Comparison of ENCODE assay signal across 21 mouse cellular contexts in the genomic region with DNA sequence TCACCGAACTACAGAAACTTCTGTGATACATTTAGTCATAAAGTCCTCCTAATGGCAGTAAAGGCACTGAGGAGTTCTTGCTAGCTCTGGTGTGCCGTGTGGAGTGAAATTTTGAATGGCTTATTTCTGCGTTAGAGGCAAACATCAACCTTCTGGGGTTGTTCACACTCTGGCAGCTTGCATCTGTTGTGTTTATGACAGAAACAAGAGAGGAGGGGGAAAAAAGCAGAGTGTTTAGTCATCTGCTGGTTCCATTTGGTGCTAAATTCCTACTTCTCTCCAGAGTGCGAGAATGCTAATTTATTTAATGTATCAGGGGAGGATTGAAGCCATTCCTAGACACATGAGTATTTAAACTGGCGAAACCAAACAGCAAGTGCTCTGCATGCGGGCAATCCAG.
DNase-seq lines count a peak whose midpoint lies in the region; ATAC-seq lines count a peak whose summit lies in the region.
"Had no signal": no experiment of that assay in that cellular context is flagged by ENCODE, and none has a peak within 500 bp of the region (broad histone marks: within the 10 kb centered on the region; RNA-seq: fewer than 3 reads in every experiment).

No protein-coding gene starts in this region.

- intact Hi-C loops in left cerebral cortex, postnatal 4 days (cut with DNase I), result no loop called here
- intact Hi-C loops in left cerebral cortex, postnatal 25 days (cut with DNase I), result no loop called here
- intact Hi-C loops in gastrocnemius, postnatal 36 days (cut with DNase I), result no loop called here

- peak; percentile 11 for DNase-seq in left cerebral cortex, adult 11 months (ENCODE audit: low spot score)
- no peak for DNase-seq in left cerebral cortex, postnatal 4 days
- DNase-seq in layer of hippocampus, adult 18-20 months (ENCODE audit: low spot score in 2 of 2), result peak; percentile 69 to 87
- DNase-seq in left cerebral cortex, postnatal 25 days (ENCODE audit: low spot score in 2 of 2), result peak; percentile 36 to 57
- no peak for DNase-seq in gastrocnemius, postnatal 36 days
- DNase-seq in cerebellum, postnatal 14 days, result no peak
- DNase-seq in midbrain, embryonic 10.5 days (ENCODE audit: low spot score), result no peak
- DNase-seq: adrenal gland, postnatal 36 days; cerebellum, adult 9-11 months; heart, adult 18-20 months; kidney, adult 2 months; kidney, postnatal 25 days; thymus, postnatal 14 days had no signal

- no peak overlapping the region for H3K4me3 ChIP-seq in forebrain, embryonic 16.5 days (replicated peaks; ENCODE audit: low read length)
- H3K4me3 ChIP-seq in midbrain, embryonic 10.5 days, result no peak overlapping the region
- H3K4me3 ChIP-seq: embryonic facial prominence, embryonic 15.5 days; heart, embryonic 15.5 days; liver, embryonic 12.5 days; lung, embryonic 15.5 days; midbrain, embryonic 13.5 days had no signal

- H3K27me3 ChIP-seq in forebrain, embryonic 16.5 days (replicated peaks; ENCODE audit: control insufficient read depth, insufficient read depth, low read length), result no peaks in the 10 kb centered on the region
- no peaks in the 10 kb centered on the region for H3K27me3 ChIP-seq in midbrain, embryonic 10.5 days (ENCODE audit: low read depth, poor library complexity, severe bottlenecking)
- H3K27me3 ChIP-seq: embryonic facial prominence, embryonic 15.5 days; heart, embryonic 15.5 days; liver, embryonic 12.5 days; lung, embryonic 15.5 days; midbrain, embryonic 13.5 days had no signal

- no peak overlapping the region for H3K9ac ChIP-seq in forebrain, embryonic 16.5 days (replicated peaks; ENCODE audit: low read depth, low read length)
- H3K9ac ChIP-seq: embryonic facial prominence, embryonic 15.5 days; heart, embryonic 15.5 days; liver, embryonic 12.5 days; lung, embryonic 15.5 days; midbrain, embryonic 13.5 days had no signal

- peak; percentile 93 for ATAC-seq in forebrain, embryonic 16.5 days
- ATAC-seq: liver, embryonic 12.5 days; midbrain, embryonic 13.5 days; Patski had no signal

- peaks cover 9% of the 10 kb centered on the region; the same call in 1 of the 2 replicates for H3K4me1 ChIP-seq in forebrain, embryonic 16.5 days (replicated peaks; ENCODE audit: control insufficient read depth, insufficient read depth, low read length)
- no peaks in the 10 kb centered on the region for H3K4me1 ChIP-seq in midbrain, embryonic 10.5 days
- H3K4me1 ChIP-seq: embryonic facial prominence, embryonic 15.5 days; liver, embryonic 12.5 days; midbrain, embryonic 13.5 days had no signal

- 61% methylated on average over 6 of the region's 6 CpGs for WGBS in forebrain, embryonic 16.5 days
- 91% methylated on average over 6 of the region's 6 CpGs for WGBS in midbrain, embryonic 10.5 days

- peak overlapping the region; percentile 33; the same call in 1 of the 2 replicates for H3K27ac ChIP-seq in forebrain, embryonic 16.5 days (ENCODE audit: low read length)
- no peak overlapping the region for H3K27ac ChIP-seq in midbrain, embryonic 10.5 days (replicated peaks)
- H3K27ac ChIP-seq: embryonic facial prominence, embryonic 15.5 days; heart, embryonic 15.5 days; liver, embryonic 12.5 days; lung, embryonic 15.5 days; macrophage; midbrain, embryonic 13.5 days had no signal

- H3K9me3 ChIP-seq in forebrain, embryonic 16.5 days (ENCODE audit: control insufficient read depth, low read length), result 0 out of 2 replicates have a peak, but pooled peaks cover 2% of the 10 kb centered on the region
- H3K9me3 ChIP-seq in midbrain, embryonic 10.5 days (replicated peaks), result no peaks in the 10 kb centered on the region
- H3K9me3 ChIP-seq: embryonic facial prominence, embryonic 15.5 days; heart, embryonic 15.5 days; lung, embryonic 15.5 days; midbrain, embryonic 13.5 days had no signal

- no peaks in the 10 kb centered on the region for H3K36me3 ChIP-seq in forebrain, embryonic 16.5 days (ENCODE audit: control insufficient read depth, insufficient read depth)
- H3K36me3 ChIP-seq in midbrain, embryonic 10.5 days, result no peaks in the 10 kb centered on the region
- H3K36me3 ChIP-seq: embryonic facial prominence, embryonic 15.5 days; heart, embryonic 15.5 days; liver, embryonic 12.5 days; lung, embryonic 15.5 days; midbrain, embryonic 13.5 days had no signal

- H3K4me2 ChIP-seq in forebrain, embryonic 16.5 days (ENCODE audit: low read length), result no peak overlapping the region
- H3K4me2 ChIP-seq: embryonic facial prominence, embryonic 15.5 days; heart, embryonic 15.5 days; liver, embryonic 12.5 days; lung, embryonic 15.5 days; midbrain, embryonic 13.5 days had no signal

Comparison
In these comparisons a context has a peak if more than half of its experiments do, and no peak if none do; other contexts are left out.
1. DNase-seq: peak in left cerebral cortex, adult 11 months (single experiment), layer of hippocampus, adult 18-20 months (2 of 2) and left cerebral cortex, postnatal 25 days (2 of 2); none in left cerebral cortex, postnatal 4 days (single experiment), gastrocnemius, postnatal 36 days (0 of 2), cerebellum, postnatal 14 days (0 of 2) and midbrain, embryonic 10.5 days (single experiment).